ENCODE assay signal across 12 mouse cellular contexts in the genomic region with DNA sequence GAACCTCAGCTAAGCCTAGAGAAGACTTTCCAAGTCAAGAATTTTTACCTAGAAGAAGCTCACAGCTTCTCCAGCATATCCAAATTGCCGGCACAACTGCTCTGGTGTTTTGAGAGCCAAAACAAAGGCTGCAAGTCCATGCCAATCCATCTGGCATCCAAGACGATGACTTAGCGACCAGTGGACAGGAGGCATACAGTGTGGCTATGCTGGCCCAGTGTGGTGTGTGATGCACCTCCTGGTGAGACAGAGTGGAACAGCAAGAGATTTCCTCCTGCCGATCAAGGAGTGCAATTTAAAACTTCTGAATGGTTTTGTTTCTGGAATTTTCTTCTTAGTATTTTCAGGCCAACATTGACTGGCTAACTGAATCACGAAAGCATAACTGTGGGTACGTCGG. TPM values are rescaled to one million over a fixed set of nuclear protein-coding genes. Genes with fewer than 3 reads are reported as not detected.
A peak's percentile ranks its signal among the peaks of the same experiment; 100 is the strongest.
DNase-seq lines count a peak whose midpoint lies in the region; ATAC-seq and TF ChIP-seq lines count a peak whose summit lies in the region.
"Had no signal": no experiment of that assay in that cellular context is flagged by ENCODE, and none has a peak within 500 bp of the region (broad histone marks: within the 10 kb centered on the region; RNA-seq: fewer than 3 reads in every experiment).

No protein-coding gene starts in this region.

- no peaks in the 10 kb centered on the region for H3K9me3 ChIP-seq in hindbrain, postnatal 0 days (ENCODE audit: low read length)
- H3K9me3 ChIP-seq in hindbrain, embryonic 11.5 days (ENCODE audit: control insufficient read depth, low read length): no peaks in the 10 kb centered on the region
- no peaks in the 10 kb centered on the region for H3K9me3 ChIP-seq in lung, postnatal 0 days (ENCODE audit: low read length)
- H3K9me3 ChIP-seq in forebrain, embryonic 11.5 days (ENCODE audit: control insufficient read depth, low read length): no peaks in the 10 kb centered on the region; the same call in 1 of the 2 replicates
- H3K9me3 ChIP-seq: G1E had no signal

- TF ChIP-seq CTCF in hindbrain, postnatal 0 days (IDR thresholded peaks at IDR 0.05; ENCODE audit: low read depth): peak; percentile 22; the same call in 1 of the 2 replicates
- TF ChIP-seq CTCF in lung, postnatal 0 days (IDR thresholded peaks at IDR 0.05): peak; percentile 46

- H3K4me3 ChIP-seq in hindbrain, postnatal 0 days (ENCODE audit: low read length): no peak overlapping the region
- H3K4me3 ChIP-seq in hindbrain, embryonic 11.5 days (ENCODE audit: low read depth, low read length): no peak overlapping the region
- no peak overlapping the region for H3K4me3 ChIP-seq in lung, postnatal 0 days (ENCODE audit: low read depth, low read length)
- H3K4me3 ChIP-seq in forebrain, embryonic 11.5 days (ENCODE audit: low read depth, low read length): no peak overlapping the region
- H3K4me3 ChIP-seq: erythroblast, embryonic 14.5 days had no signal

- 81% methylated on average over 7 of the region's 7 CpGs for WGBS in hindbrain, postnatal 0 days
- 94% methylated on average over 7 of the region's 7 CpGs for WGBS in hindbrain, embryonic 11.5 days
- WGBS in lung, postnatal 0 days: 88% methylated on average over 7 of the region's 7 CpGs
- 93% methylated on average over 7 of the region's 7 CpGs for WGBS in forebrain, embryonic 11.5 days

- H3K9ac ChIP-seq in hindbrain, postnatal 0 days (replicated peaks; ENCODE audit: low read length): no peak overlapping the region
- H3K9ac ChIP-seq in hindbrain, embryonic 11.5 days (ENCODE audit: low read depth, low read length): no peak overlapping the region
- no peak overlapping the region for H3K9ac ChIP-seq in lung, postnatal 0 days (replicated peaks; ENCODE audit: low read depth)
- no peak overlapping the region for H3K9ac ChIP-seq in forebrain, embryonic 11.5 days (ENCODE audit: low read length)

- H3K27ac ChIP-seq in hindbrain, postnatal 0 days: no peak overlapping the region
- no peak overlapping the region for H3K27ac ChIP-seq in hindbrain, embryonic 11.5 days (ENCODE audit: low read depth, low read length)
- H3K27ac ChIP-seq in lung, postnatal 0 days (ENCODE audit: low read length): no peak overlapping the region
- H3K27ac ChIP-seq in forebrain, embryonic 11.5 days (ENCODE audit: low read depth, low read length): no peak overlapping the region

- H3K4me1 ChIP-seq in hindbrain, postnatal 0 days (ENCODE audit: insufficient read depth, low read length): no peaks in the 10 kb centered on the region
- no peaks in the 10 kb centered on the region for H3K4me1 ChIP-seq in hindbrain, embryonic 11.5 days (replicated peaks; ENCODE audit: control insufficient read depth, insufficient read depth, low read length)
- H3K4me1 ChIP-seq in lung, postnatal 0 days (ENCODE audit: insufficient read depth, low read depth, low read length): no peaks in the 10 kb centered on the region
- no peaks in the 10 kb centered on the region for H3K4me1 ChIP-seq in forebrain, embryonic 11.5 days (replicated peaks; ENCODE audit: control insufficient read depth, insufficient read depth, low read length)

- no peak for DNase-seq in hindbrain, postnatal 0 days (ENCODE audit: low spot score)
- DNase-seq in hindbrain, embryonic 11.5 days (ENCODE audit: low spot score): no peak
- no peak for DNase-seq in lung, postnatal 0 days (ENCODE audit: low spot score)
- no peak for DNase-seq in lung, postnatal 25 days (ENCODE audit: low spot score)
- peak; percentile 77 for DNase-seq in adipocyte (ENCODE audit: low spot score)
- DNase-seq in lung, postnatal 36 days: peak; percentile 46
- no peak for DNase-seq in forebrain, embryonic 11.5 days (ENCODE audit: low spot score)
- no peak for DNase-seq in adrenal gland, adult 8-10 months
- DNase-seq: right cerebral cortex, postnatal 25 days had no signal

- no peak for TF ChIP-seq EP300 in lung, postnatal 0 days (IDR thresholded peaks at IDR 0.05)

- H3K4me2 ChIP-seq in hindbrain, postnatal 0 days (ENCODE audit: low read depth, low read length): no peak overlapping the region
- H3K4me2 ChIP-seq in hindbrain, embryonic 11.5 days (replicated peaks; ENCODE audit: low read depth, low read length): no peak overlapping the region
- H3K4me2 ChIP-seq in lung, postnatal 0 days (replicated peaks; ENCODE audit: low read depth, low read length): no peak overlapping the region
- H3K4me2 ChIP-seq in forebrain, embryonic 11.5 days (ENCODE audit: low read depth, low read length, severe bottlenecking): no peak overlapping the region

- H3K36me3 ChIP-seq in hindbrain, postnatal 0 days (ENCODE audit: insufficient read depth, low read length): no peaks in the 10 kb centered on the region
- no peaks in the 10 kb centered on the region for H3K36me3 ChIP-seq in hindbrain, embryonic 11.5 days (ENCODE audit: control insufficient read depth, insufficient read depth, low read length)
- H3K36me3 ChIP-seq in lung, postnatal 0 days (ENCODE audit: insufficient read depth, low read length): no peaks in the 10 kb centered on the region
- no peaks in the 10 kb centered on the region for H3K36me3 ChIP-seq in forebrain, embryonic 11.5 days (ENCODE audit: control insufficient read depth, insufficient read depth, low read length)
- H3K36me3 ChIP-seq: G1E had no signal

- no peaks in the 10 kb centered on the region for H3K27me3 ChIP-seq in hindbrain, postnatal 0 days (ENCODE audit: insufficient read depth, low read length)
- H3K27me3 ChIP-seq in hindbrain, embryonic 11.5 days (ENCODE audit: control insufficient read depth, insufficient read depth, low read length): no peaks in the 10 kb centered on the region
- no peaks in the 10 kb centered on the region for H3K27me3 ChIP-seq in lung, postnatal 0 days (replicated peaks; ENCODE audit: insufficient read depth, low read length)
- no peaks in the 10 kb centered on the region for H3K27me3 ChIP-seq in forebrain, embryonic 11.5 days (ENCODE audit: control insufficient read depth, insufficient read depth, low read length)

- no peak for ATAC-seq in hindbrain, postnatal 0 days
- no peak for ATAC-seq in hindbrain, embryonic 11.5 days (ENCODE audit: low FRiP score)
- no peak for ATAC-seq in lung, postnatal 0 days
- ATAC-seq in forebrain, embryonic 11.5 days (replicated peaks; ENCODE audit: low FRiP score): no peak

RNA-seq across cellular contexts. Expression of gene Fbxl5, which starts 15.2 kb away (rescaled TPM):
- total RNA-seq in hindbrain, postnatal 0 days (2014; rRNA removed): 79.3 and 88.1 TPM in 2 replicates
- 74.2 and 74.7 TPM in 2 replicates for polyA plus RNA-seq in hindbrain, postnatal 0 days (2015; fragmentation: Nextera tagmentation; extraction: Ambion mirVana)
- polyA plus RNA-seq in hindbrain, embryonic 11.5 days (2014; fragmentation: Nextera tagmentation; extraction: Ambion mirVana): 66.3 and 71.4 TPM in 2 replicates
- 73.0 and 81.1 TPM in 2 replicates for polyA plus RNA-seq in lung, postnatal 0 days (2015; fragmentation: Nextera tagmentation; extraction: Ambion mirVana)
- polyA plus RNA-seq in forebrain, embryonic 11.5 days (2014; fragmentation: Nextera tagmentation; extraction: Ambion mirVana): 67.5 and 69.1 TPM in 2 replicates
- 10 to 100 TPM; 66.6 to 95.2 (median 83.9) TPM for total RNA-seq in adrenal gland, adult 8-10 months (2022)

RNA-seq across cellular contexts. Expression of gene Bst1, which starts 17.9 kb away (rescaled TPM):
- 0.11 TPM in 1 of 2 replicates, not detected in the other for total RNA-seq in hindbrain, postnatal 0 days (2014; rRNA removed)
- 0.15 TPM in 1 of 2 replicates, not detected in the other for polyA plus RNA-seq in hindbrain, postnatal 0 days (2015; fragmentation: Nextera tagmentation; extraction: Ambion mirVana)
- not detected in 2 replicates for polyA plus RNA-seq in hindbrain, embryonic 11.5 days (2014; fragmentation: Nextera tagmentation; extraction: Ambion mirVana)
- polyA plus RNA-seq in lung, postnatal 0 days (2015; fragmentation: Nextera tagmentation; extraction: Ambion mirVana): 7.1 and 8.4 TPM in 2 replicates
- polyA plus RNA-seq in forebrain, embryonic 11.5 days (2014; fragmentation: Nextera tagmentation; extraction: Ambion mirVana): not detected in 2 replicates
- total RNA-seq in adrenal gland, adult 8-10 months (2022): 1 to 10 TPM; 1.3 to 2.7 (median 1.8) TPM
- total RNA-seq: gastrocnemius, adult 8-10 months had no signal
- polyA plus RNA-seq: erythroblast, embryonic 14.5 days; G1E had no signal

RNA-seq across cellular contexts. Expression of gene Cd38, which starts 31.8 kb away (rescaled TPM):
- total RNA-seq in hindbrain, postnatal 0 days (2014; rRNA removed): 3.5 and 4.7 TPM in 2 replicates
- polyA plus RNA-seq in hindbrain, postnatal 0 days (2015; fragmentation: Nextera tagmentation; extraction: Ambion mirVana): 3.9 and 4.0 TPM in 2 replicates
- 8.0 and 8.9 TPM in 2 replicates for polyA plus RNA-seq in hindbrain, embryonic 11.5 days (2014; fragmentation: Nextera tagmentation; extraction: Ambion mirVana)
- polyA plus RNA-seq in lung, postnatal 0 days (2015; fragmentation: Nextera tagmentation; extraction: Ambion mirVana): 33.0 and 42.2 TPM in 2 replicates
- 6.3 TPM in 2 replicates for polyA plus RNA-seq in forebrain, embryonic 11.5 days (2014; fragmentation: Nextera tagmentation; extraction: Ambion mirVana)
- 10 to 100 TPM; 10.0 to 18.3 (median 12.8) TPM for total RNA-seq in adrenal gland, adult 8-10 months (2022)
- polyA plus RNA-seq: erythroblast, embryonic 14.5 days; G1E had no signal

Comparison
In these comparisons a context has a peak if more than half of its experiments do, and no peak if none do; other contexts are left out.
1. DNase-seq: peak in adipocyte (single experiment) and lung, postnatal 36 days (single experiment); none in hindbrain, postnatal 0 days (single experiment), hindbrain, embryonic 11.5 days (single experiment), lung, postnatal 0 days (single experiment), lung, postnatal 25 days (single experiment), forebrain, embryonic 11.5 days (single experiment) and adrenal gland, adult 8-10 months (single experiment).